Mouse (Mus musculus) E14TG2a.4 (cell line): ENCODE measurements at regions not wholly inside any gene's neighbourhood (a gene's known extent, or its start where the extent isn't known, plus 50 kb on each side); places are given as distances from the start of the nearest gene placed in this dataset.

ENCODE experiments used
- H3K27me3 ChIP-seq: 2 replicates; pipeline ENCODE4 v1.6.1; 2014; ENCODE audit warnings: low read length, control low read depth; ENCODE audit not compliant: insufficient read depth
- H3K36me3 ChIP-seq: 2 replicates; pipeline ENCODE4 v1.6.1; 2014; ENCODE audit warnings: low read length, control low read depth; ENCODE audit not compliant: insufficient read depth
- H3K4me1 ChIP-seq: replicated peaks from 2 replicates; pipeline ENCODE4 v1.6.1; 2014; ENCODE audit warnings: low read depth, low read length, control low read depth
- H3K4me3 ChIP-seq: replicated peaks from 2 replicates; pipeline ENCODE4 v1.5.1; 2014; ENCODE audit warnings: mild to moderate bottlenecking, low read length
- H3K9me3 ChIP-seq: 2 replicates; pipeline ENCODE4 v1.6.1; 2014; ENCODE audit warnings: low read length, control low read depth
- CTCF ChIP-seq: conservative IDR thresholded peaks from 2 replicates; pipeline ENCODE4 v1.5.1; 2014; ENCODE audit warnings: low read length
- NANOG ChIP-seq: IDR thresholded peaks from 2 replicates; pipeline ENCODE4 v1.6.1; 2014; ENCODE audit warnings: borderline replicate concordance, low read length, mixed read lengths
- POU5F1 ChIP-seq: IDR thresholded peaks from 2 replicates; pipeline ENCODE4 v1.6.1; 2014; ENCODE audit warnings: low read length, borderline replicate concordance

DNA sequence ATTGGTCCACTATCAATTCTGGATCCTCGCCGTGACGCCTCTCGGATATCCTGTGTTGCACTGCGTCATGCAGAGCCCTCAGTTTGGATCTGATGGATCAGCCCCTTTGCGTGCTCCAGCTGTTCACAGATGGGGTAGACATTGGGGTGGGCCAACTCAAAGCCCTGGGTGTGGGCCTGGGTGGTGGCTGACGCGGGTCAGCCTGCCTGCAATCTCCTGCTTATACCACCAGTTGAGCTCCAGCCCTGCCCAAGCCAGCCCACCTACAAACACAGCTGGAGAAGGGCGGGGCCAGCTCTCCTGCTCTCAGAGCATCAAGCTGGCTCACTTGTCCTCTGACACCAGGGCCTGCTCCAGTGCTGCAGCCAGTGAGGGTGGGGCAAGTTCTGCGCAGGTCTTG is 73.1 kb downstream of the Rps15a start:
- H3K36me3 ChIP-seq, result no peaks in the 10 kb centered on the region
- H3K4me3 ChIP-seq, result no peak overlapping the region
- TF ChIP-seq CTCF, result no peak
- TF ChIP-seq NANOG, result no peak
- TF ChIP-seq POU5F1, result no peak
- no peaks in the 10 kb centered on the region for H3K9me3 ChIP-seq
- no peaks in the 10 kb centered on the region for H3K27me3 ChIP-seq
- peaks cover 15% of the 10 kb centered on the region for H3K4me1 ChIP-seq

DNA sequence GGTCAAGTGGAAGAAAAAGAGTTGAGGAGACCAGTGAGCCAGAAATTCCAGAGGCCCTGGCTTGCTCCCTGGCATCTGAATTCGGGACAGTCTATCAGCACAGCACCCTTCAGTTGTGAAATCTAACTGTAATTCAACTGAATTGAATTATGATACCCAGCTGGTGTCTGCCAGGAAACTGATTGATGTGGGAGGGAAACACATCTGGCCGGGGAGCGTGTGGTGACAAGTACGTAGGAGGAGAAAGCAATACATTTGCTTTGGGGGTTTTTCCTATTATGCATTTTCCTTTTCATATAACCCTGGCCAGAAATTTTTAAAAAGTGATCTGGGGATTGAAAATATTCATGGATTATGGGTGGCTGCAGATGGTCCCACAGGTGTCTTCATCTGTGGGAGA is 76.1 kb downstream of the Rps15a start:
- H3K27me3 ChIP-seq, result no peaks in the 10 kb centered on the region
- no peaks in the 10 kb centered on the region; the same call in 1 of the 2 replicates for H3K9me3 ChIP-seq
- H3K36me3 ChIP-seq, result no peaks in the 10 kb centered on the region
- H3K4me3 ChIP-seq, result no peak overlapping the region
- peaks cover 11% of the 10 kb centered on the region for H3K4me1 ChIP-seq
- TF ChIP-seq CTCF (no peak), POU5F1 (no peak), NANOG (no peak)

DNA sequence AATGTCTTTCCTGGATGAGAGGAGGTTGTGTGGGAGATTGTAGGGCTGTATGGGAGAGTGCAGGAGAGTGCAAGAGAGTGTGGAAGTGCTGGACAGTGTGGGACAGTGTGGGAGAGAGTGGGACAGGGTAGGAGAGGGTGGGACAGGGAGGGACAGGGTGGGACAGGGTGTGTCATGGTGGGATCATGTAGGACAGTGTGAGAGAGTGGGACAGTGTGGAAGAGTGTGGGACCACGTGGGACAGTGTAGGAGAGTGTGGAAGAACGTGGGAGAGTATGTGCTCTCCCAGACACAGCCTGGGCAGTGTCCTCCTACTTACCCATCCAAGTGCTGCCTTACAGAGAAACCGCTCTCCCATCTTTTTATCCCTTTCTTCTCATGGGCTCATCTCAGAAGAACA is 78.9 kb downstream of the Rps15a start:
- Histone ChIP-seq H3K36me3 (no peaks in the 10 kb centered on the region), H3K4me3 (no peak overlapping the region)

DNA sequence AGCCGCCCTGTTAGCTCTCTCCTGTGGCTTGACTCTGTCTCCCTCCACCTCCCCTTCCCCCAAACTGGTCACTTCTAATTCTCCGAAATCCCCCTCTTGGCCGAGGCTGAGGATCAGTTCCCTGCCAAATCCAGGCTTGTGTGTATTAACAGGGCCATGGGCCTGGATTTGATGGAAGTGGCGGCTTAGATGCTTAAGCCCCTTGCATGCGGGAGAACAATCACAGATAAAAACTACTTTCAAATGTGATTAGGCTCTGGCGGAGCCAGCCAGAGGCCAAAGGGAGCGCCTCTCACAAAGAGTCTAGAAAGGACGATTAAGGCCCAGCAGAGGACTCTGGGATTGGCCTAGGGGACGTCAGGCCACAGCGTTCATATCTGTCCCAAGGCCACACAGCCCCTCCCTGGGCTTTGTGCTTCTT is 89.9 kb downstream of the Rps15a start:
- Histone ChIP-seq H3K36me3 (no peaks in the 10 kb centered on the region), H3K27me3 (peaks cover 3% of the 10 kb centered on the region; the same call in 1 of the 2 replicates), H3K9me3 (no peaks in the 10 kb centered on the region), H3K4me3 (peak overlapping the region; percentile 39), H3K4me1 (peaks cover 8% of the 10 kb centered on the region; the same call in 1 of the 2 replicates)
- TF ChIP-seq CTCF (no peak), POU5F1 (no peak), NANOG (no peak)

More for the DNA sequence above, 78.9 kb downstream of the Rps15a start:
- Histone ChIP-seq H3K4me1 (no peaks in the 10 kb centered on the region), H3K27me3 (no peaks in the 10 kb centered on the region), H3K9me3 (no peaks in the 10 kb centered on the region; the same call in 1 of the 2 replicates)
- no peak for TF ChIP-seq NANOG
- TF ChIP-seq POU5F1, result no peak
- no peak for TF ChIP-seq CTCF

DNA sequence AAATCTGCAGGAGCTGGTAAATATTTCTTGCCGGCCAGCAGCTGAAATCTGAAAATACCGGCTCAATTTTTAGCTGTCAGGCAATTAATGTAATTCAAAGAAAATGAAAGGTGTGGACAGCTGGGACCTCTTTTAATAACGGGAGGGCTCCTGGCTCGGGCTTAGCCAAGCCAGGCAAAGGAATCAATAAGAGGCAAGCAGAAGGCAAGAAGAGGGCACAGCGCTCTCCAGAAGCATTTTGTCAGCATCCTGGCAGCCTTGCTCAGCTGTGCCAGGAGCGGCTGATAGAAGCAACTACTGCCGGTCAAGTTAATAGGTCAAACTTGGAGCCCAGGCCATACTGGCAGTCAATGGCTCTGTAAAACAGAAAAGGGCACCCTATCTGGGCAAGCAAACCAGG is 111.4 kb downstream of the Rps15a start:
- no peak for TF ChIP-seq NANOG
- TF ChIP-seq POU5F1, result no peak
- no peak for TF ChIP-seq CTCF

DNA sequence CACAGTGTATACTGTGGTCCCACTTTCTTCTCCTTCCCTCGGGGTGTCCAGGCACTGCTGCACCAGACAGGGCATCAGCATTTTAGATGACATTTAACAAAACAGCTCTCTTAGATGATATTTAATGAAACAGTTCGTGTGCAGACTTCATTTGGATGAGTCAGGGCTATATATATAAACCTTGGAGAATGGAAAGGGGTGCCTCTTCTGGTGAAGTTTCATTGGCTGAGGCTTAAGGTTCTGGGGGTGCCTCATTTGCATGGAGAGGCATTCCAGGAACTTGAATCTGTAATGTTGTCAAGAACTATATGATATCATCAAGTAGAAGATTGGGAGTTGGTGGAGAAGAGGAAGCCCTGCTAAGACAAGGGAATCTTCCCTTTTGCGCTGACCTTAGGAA is 114.1 kb downstream of the Rps15a start:
- Histone ChIP-seq H3K27me3 (no peaks in the 10 kb centered on the region), H3K4me1 (no peaks in the 10 kb centered on the region), H3K36me3 (no peaks in the 10 kb centered on the region), H3K9me3 (no peaks in the 10 kb centered on the region), H3K4me3 (no peak overlapping the region)
- TF ChIP-seq CTCF (no peak), POU5F1 (no peak), NANOG (no peak)

More for the DNA sequence above, 111.4 kb downstream of the Rps15a start:
- Histone ChIP-seq H3K4me3 (no peak overlapping the region), H3K36me3 (no peaks in the 10 kb centered on the region), H3K4me1 (no peaks in the 10 kb centered on the region), H3K9me3 (no peaks in the 10 kb centered on the region), H3K27me3 (no peaks in the 10 kb centered on the region)

DNA sequence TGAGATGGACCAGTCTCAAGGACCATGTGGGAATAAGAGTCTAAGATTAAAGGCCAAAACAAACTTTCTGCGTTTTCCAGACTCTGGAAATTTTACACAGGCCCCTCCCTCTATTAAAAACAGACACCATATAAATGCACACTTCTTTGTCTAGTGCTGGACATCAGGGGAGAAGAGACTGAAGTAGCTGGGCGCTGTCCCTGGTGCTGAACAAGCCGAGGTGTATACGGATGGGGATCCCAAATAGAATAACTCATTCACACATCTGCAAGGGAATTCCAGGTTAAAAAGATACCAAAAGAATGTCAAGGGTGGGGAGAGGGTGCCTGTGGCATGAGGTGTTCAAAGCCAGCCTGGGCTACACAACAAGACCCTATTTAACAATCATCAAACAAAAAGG is 114.9 kb downstream of the Rps15a start:
- H3K27me3 ChIP-seq, result no peaks in the 10 kb centered on the region
- H3K4me1 ChIP-seq, result no peaks in the 10 kb centered on the region
- no peaks in the 10 kb centered on the region for H3K36me3 ChIP-seq
- H3K4me3 ChIP-seq, result no peak overlapping the region
- TF ChIP-seq CTCF, result no peak
- TF ChIP-seq NANOG, result no peak
- TF ChIP-seq POU5F1, result no peak
- H3K9me3 ChIP-seq, result no peaks in the 10 kb centered on the region

DNA sequence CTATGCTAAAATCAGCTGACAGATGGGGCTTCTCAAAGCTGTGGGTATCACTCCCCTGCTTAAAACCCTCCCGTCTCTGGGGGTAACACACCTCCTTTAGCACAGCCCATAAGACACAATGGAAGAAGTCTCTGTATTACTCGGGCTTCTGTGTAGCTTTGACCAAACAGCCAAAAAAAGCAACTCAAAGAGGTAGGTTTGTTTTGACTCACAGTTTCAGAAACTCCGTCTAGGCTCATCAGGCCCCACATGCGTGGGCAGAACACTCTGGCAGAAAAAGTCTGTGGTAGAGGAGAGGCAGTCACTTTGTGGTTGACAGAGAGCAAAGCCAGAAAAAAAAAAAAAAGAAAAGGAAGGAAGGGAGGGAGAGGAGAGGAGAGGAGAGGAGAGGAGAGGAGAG is 133.8 kb downstream of the Rps15a start:
- H3K36me3 ChIP-seq, result no peaks in the 10 kb centered on the region
- no peaks in the 10 kb centered on the region for H3K4me1 ChIP-seq
- H3K4me3 ChIP-seq, result no peak overlapping the region
- peaks cover 42% of the 10 kb centered on the region for H3K9me3 ChIP-seq
- no peak for TF ChIP-seq NANOG
- TF ChIP-seq POU5F1, result no peak
- no peak for TF ChIP-seq CTCF
- no peaks in the 10 kb centered on the region for H3K27me3 ChIP-seq

DNA sequence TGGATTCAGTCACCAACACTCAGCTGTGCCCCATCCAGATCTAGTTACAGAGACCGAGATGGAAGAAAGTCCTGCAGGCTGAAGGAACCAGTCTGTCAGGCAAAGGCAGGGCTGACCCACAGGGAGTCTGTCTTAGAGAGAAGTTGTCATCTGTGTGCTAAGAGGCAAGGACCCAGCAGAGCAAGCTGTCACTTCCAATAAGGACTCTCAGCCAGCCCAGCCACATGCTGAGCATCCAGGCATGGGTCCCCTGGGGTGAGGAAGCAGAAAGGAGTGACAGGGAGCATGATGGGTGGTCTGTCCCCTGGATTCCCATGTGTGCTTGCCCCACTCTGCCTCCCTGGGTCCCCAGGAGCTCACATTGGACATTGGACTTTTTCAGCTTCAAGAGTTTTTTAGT is 144.8 kb downstream of the Rps15a start:
- Histone ChIP-seq H3K9me3 (no peaks in the 10 kb centered on the region), H3K4me3 (no peak overlapping the region), H3K36me3 (no peaks in the 10 kb centered on the region), H3K4me1 (no peaks in the 10 kb centered on the region), H3K27me3 (no peaks in the 10 kb centered on the region)
- TF ChIP-seq POU5F1, result no peak
- no peak for TF ChIP-seq NANOG
- TF ChIP-seq CTCF, result no peak
